Mouse (Mus musculus) hindbrain, embryonic 14.5 days (tissue): ENCODE results near the gene Bcorl1. TPM values are rescaled to one million over a fixed set of nuclear protein-coding genes. Genes with fewer than 3 reads are reported as not detected.
"Not testable (repeated sequence)": the region's sequence is repeated elsewhere in the genome, so short reads cannot be mapped to it uniquely, and the experiment has no call there.

Experiments used
- ATAC-seq: fragments of 200-750 bp; cut with Nextera tagmentation; 2 replicates; pipeline ENCODE4 v1.8.0; 2017; ENCODE audit warnings: moderate number of reproducible peaks, mild to moderate bottlenecking, moderate TSS enrichment, moderate library complexity; ENCODE audit not compliant: low FRiP score
- DNase-seq: peaks from one replicate; pipeline ENCODE4 v3.0.0-alpha.2; 2015; ENCODE audit warnings: low spot score
- H3K27ac ChIP-seq: fragments of 300-500 bp; sonication (generic); 2 replicates; pipeline ENCODE4 v1.5.1; 2014; ENCODE audit warnings: mild to moderate bottlenecking, moderate library complexity
- H3K27me3 ChIP-seq: fragments of 300-500 bp; sonication (generic); 2 replicates; pipeline ENCODE4 v1.6.1; 2014; ENCODE audit warnings: mild to moderate bottlenecking, low read length, mixed read lengths; ENCODE audit not compliant: control insufficient read depth, insufficient read depth
- H3K36me3 ChIP-seq: fragments of 300-500 bp; sonication (generic); replicated peaks from 2 replicates; pipeline ENCODE4 v1.6.1; 2014; ENCODE audit not compliant: control insufficient read depth, insufficient read depth
- H3K4me1 ChIP-seq: fragments of 300-500 bp; sonication (generic); replicated peaks from 2 replicates; pipeline ENCODE4 v1.6.1; 2014; ENCODE audit warnings: antibody characterized with exemption, low read length, mixed read lengths; ENCODE audit not compliant: control insufficient read depth, insufficient read depth
- H3K4me2 ChIP-seq: fragments of 300-500 bp; sonication (generic); replicated peaks from 2 replicates; pipeline ENCODE4 v1.6.1; 2014; ENCODE audit warnings: mild to moderate bottlenecking, moderate library complexity
- H3K4me3 ChIP-seq: fragments of 300-500 bp; sonication (generic); replicated peaks from 2 replicates; pipeline ENCODE4 v1.5.1; 2014; ENCODE audit warnings: mild to moderate bottlenecking, low read length
- H3K9ac ChIP-seq: fragments of 300-500 bp; sonication (generic); 2 replicates; pipeline ENCODE4 v1.6.1; 2014
- H3K9me3 ChIP-seq: fragments of 300-500 bp; sonication (generic); 2 replicates; pipeline ENCODE4 v1.6.1; 2016; ENCODE audit warnings: low read length; ENCODE audit not compliant: control insufficient read depth
- WGBS: fragments of 180-500 bp; shearing (Covaris S2); extraction: QIAGEN DNeasy Blood & Tissue Kit; methylation state at CpG from one replicate; pipeline ENCODE4 v1.1.7; 2014; 5-methylcytosine and 5-hydroxymethylcytosine counted together
- polyA plus RNA-seq: library from polyadenylated mRNA; unstranded; fragments of >200 nt; fragmentation: Nextera tagmentation; extraction: Ambion mirVana; gene quantifications from 2 replicates; pipeline ENCODE4 v1.2.1, GENCODE M21; 2014

Bcorl1 gene
- polyA plus RNA-seq, 1 experiment from 2014 or later: 6.9 TPM

DNA sequence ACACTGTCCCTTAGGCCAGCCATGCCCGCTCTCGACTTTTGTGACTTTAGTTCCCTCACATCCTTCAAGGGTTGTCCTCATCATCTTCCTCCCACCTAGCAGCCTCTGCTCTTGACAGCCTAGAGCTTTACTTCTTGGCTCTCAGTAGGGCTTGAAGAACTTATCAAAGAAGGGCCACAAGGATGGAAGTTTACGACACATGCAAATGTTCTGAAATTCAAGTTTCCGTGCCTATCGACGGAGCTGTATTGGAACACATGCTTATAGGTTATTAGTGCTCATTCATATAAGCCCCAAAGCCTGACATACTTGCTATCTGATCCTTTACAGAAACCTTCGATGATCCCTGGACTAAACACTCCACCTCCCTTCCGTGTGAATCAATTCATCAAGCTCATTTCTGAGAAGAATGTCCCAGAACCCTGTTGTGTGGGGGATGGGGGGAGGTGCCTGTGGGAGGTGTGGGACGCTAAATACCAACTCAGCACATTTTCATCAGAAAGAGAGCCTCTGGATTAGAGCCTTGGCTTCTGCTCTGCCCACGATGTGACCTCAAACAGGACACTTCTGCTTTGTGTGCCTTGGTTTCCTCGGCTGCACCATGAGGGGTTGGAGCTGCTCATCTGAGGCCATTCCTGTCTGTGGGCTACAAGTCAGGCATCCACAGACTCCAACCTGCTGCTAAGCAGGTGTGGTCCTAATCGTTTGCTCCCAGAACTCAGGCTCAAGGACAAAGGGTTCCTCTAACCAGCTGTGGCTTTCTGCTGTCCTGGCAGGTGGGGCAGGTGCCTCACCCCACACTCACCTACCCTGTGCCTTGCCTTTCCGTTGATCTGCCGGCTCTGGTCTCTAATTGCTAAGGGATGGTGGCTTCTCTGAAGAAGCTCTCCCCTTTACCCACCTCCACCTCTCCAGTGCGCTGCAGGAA lies 91.7 kb downstream of the Bcorl1 start:
- ATAC-seq (no peak), DNase-seq (no peak)
- no peaks in the 10 kb centered on the region for H3K4me1 ChIP-seq
- no peaks in the 10 kb centered on the region for H3K36me3 ChIP-seq
- H3K4me2 ChIP-seq: no peak overlapping the region
- no peak overlapping the region for H3K4me3 ChIP-seq
- WGBS: 69% methylated on average over 15 of the region's 15 CpGs
- no peak overlapping the region for H3K9ac ChIP-seq
- no peaks in the 10 kb centered on the region for H3K9me3 ChIP-seq
- H3K27ac ChIP-seq: no peak overlapping the region
- no peaks in the 10 kb centered on the region for H3K27me3 ChIP-seq

GRCm38 (mm10) chrX:48433527-48433899 lies 92.4 kb downstream of the Bcorl1 start:
- Histone ChIP-seq H3K27me3 (no peaks in the 10 kb centered on the region), H3K9me3 (no peaks in the 10 kb centered on the region), H3K9ac (no peak overlapping the region), H3K27ac (no peak overlapping the region), H3K4me2 (no peak overlapping the region), H3K4me3 (no peak overlapping the region), H3K4me1 (no peaks in the 10 kb centered on the region), H3K36me3 (no peaks in the 10 kb centered on the region)
- ATAC-seq (no peak), DNase-seq (no peak)
- WGBS: 57% methylated on average over 6 of the region's 6 CpGs

GRCm38 (mm10) chrX:48434251-48434650 lies 93.1 kb downstream of the Bcorl1 start:
- Histone ChIP-seq H3K4me2 (no peak overlapping the region), H3K4me3 (no peak overlapping the region), H3K27me3 (no peaks in the 10 kb centered on the region), H3K9me3 (no peaks in the 10 kb centered on the region), H3K27ac (no peak overlapping the region), H3K4me1 (no peaks in the 10 kb centered on the region), H3K9ac (no peak overlapping the region), H3K36me3 (no peaks in the 10 kb centered on the region)
- 100% methylated on average over 1 of the region's 1 CpGs for WGBS
- ATAC-seq (no peak), DNase-seq (no peak)

DNA sequence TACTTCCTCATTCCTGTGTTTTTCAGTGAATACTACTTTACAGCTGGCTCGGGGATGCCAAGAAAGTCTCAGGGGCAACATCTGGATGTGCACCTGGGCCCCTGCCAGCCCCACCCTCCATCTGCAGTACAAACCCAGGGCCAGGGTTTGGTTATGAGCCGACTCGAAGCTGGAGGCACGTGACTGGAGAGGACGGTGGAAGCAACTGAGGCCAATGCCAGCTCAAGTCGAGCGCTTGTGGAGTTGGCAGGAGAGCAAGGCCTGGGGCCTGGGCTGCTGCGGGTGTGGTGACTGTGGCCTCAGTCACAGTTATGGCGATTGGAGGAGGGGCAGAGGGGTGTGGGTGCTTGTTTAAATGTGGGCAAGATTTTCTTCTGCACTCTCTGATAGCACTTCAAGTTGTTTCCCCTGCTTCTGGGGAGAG lies 94.3 kb downstream of the Bcorl1 start:
- WGBS: 76% methylated on average over 9 of the region's 9 CpGs

GRCm38 (mm10) chrX:48436082-48436481 lies 94.9 kb downstream of the Bcorl1 start:
- not testable (repeated sequence) for H3K4me3 ChIP-seq, H3K27me3 ChIP-seq, DNase-seq, ATAC-seq, H3K36me3 ChIP-seq, H3K27ac ChIP-seq, H3K4me2 ChIP-seq, H3K4me1 ChIP-seq, H3K9ac ChIP-seq, H3K9me3 ChIP-seq
- WGBS: 89% methylated on average over 5 of the region's 7 CpGs

More for the DNA sequence above, 94.3 kb downstream of the Bcorl1 start:
- Histone ChIP-seq H3K27me3 (no peaks in the 10 kb centered on the region), H3K36me3 (no peaks in the 10 kb centered on the region), H3K4me2 (no peak overlapping the region), H3K4me3 (no peak overlapping the region), H3K9me3 (no peaks in the 10 kb centered on the region), H3K4me1 (no peaks in the 10 kb centered on the region), H3K27ac (no peak overlapping the region), H3K9ac (no peak overlapping the region)
- ATAC-seq: no peak
- no peak for DNase-seq

GRCm38 (mm10) chrX:48439036-48439435 lies 97.9 kb downstream of the Bcorl1 start:
- WGBS: 64% methylated on average over 4 of the region's 4 CpGs
- Histone ChIP-seq H3K27me3 (no peaks in the 10 kb centered on the region), H3K4me3 (no peak overlapping the region), H3K4me2 (no peak overlapping the region), H3K9ac (no peak overlapping the region), H3K9me3 (no peaks in the 10 kb centered on the region), H3K4me1 (no peaks in the 10 kb centered on the region), H3K27ac (no peak overlapping the region), H3K36me3 (no peaks in the 10 kb centered on the region)
- DNase-seq: no peak
- no peak for ATAC-seq

DNA sequence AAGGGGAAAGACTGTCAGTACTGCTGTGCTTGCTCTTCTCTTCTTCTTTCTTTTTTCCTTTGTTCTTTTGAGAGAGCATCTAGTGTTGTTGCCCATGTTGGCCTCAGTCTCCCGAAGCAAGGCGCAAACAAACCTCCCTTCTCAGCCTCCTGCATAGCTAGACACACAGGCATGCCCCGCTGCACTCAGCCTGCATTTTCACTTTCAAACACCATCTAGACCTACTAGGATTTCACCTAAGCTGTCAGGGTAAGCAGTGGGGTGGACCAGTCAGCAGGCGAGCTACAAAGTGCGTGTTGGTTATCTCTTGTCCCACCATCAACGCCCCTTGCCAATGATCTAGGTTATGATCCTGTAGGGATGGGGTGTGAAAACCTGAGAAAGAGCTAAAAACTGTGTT lies 100.4 kb downstream of the Bcorl1 start:
- 86% methylated on average over 6 of the region's 6 CpGs for WGBS
- no peaks in the 10 kb centered on the region for H3K4me1 ChIP-seq
- H3K4me3 ChIP-seq: no peak overlapping the region

DNA sequence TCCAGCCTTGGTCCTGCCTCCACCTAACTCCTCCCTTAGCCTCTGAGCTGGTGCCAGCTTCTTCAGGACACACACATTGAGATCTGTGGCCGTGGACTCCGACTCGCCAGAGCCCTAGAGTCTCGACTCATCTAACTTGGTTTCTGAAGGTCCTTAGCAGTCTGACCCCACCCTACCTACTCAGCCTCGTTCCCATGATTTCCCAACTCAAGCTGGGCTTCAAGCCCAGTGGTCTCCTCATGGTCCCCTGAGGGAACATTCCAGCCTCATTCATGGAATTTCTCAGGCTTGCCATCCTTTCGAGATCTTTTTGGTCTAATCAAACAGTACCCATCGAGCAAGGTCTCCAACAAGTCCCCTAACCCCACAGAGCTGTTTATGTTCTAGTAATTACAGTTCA lies 100.8 kb downstream of the Bcorl1 start:
- 84% methylated on average over 7 of the region's 7 CpGs for WGBS
- Histone ChIP-seq H3K4me2 (no peak overlapping the region), H3K36me3 (no peaks in the 10 kb centered on the region), H3K4me1 (no peaks in the 10 kb centered on the region), H3K27me3 (no peaks in the 10 kb centered on the region), H3K4me3 (no peak overlapping the region), H3K9me3 (no peaks in the 10 kb centered on the region), H3K27ac (no peak overlapping the region), H3K9ac (no peak overlapping the region)
- DNase-seq (no peak), ATAC-seq (no peak)

More for the DNA sequence above, 100.4 kb downstream of the Bcorl1 start:
- Histone ChIP-seq H3K27me3 (no peaks in the 10 kb centered on the region), H3K36me3 (no peaks in the 10 kb centered on the region), H3K9me3 (no peaks in the 10 kb centered on the region), H3K4me2 (no peak overlapping the region), H3K9ac (no peak overlapping the region), H3K27ac (no peak overlapping the region)
- no peak for DNase-seq
- no peak for ATAC-seq

- Histone ChIP-seq H3K27me3 (no peaks in the 10 kb centered on the region), H3K36me3 (no peaks in the 10 kb centered on the region), H3K27ac (no peak overlapping the region), H3K4me2 (no peak overlapping the region), H3K9me3 (no peaks in the 10 kb centered on the region), H3K4me1 (no peaks in the 10 kb centered on the region), H3K4me3 (no peak overlapping the region), H3K9ac (no peak overlapping the region)
- WGBS: 91% methylated on average over 4 of the region's 4 CpGs
- ATAC-seq (no peak), DNase-seq (no peak)
These were observed 103.5 kb downstream of the Bcorl1 start for GRCm38 (mm10) chrX:48444677-48445076.
